Mouse (Mus musculus) frontal cortex, postnatal 14 days (tissue): ENCODE measurements around the gene Plcxd2.

Experiments
- DNase-seq, 2 experiments: peaks; one replicate each; pipeline ENCODE4 v3.0.0; 2022; ENCODE audit warnings: low spot score in 2 of 2

Plcxd2 gene

DNA sequence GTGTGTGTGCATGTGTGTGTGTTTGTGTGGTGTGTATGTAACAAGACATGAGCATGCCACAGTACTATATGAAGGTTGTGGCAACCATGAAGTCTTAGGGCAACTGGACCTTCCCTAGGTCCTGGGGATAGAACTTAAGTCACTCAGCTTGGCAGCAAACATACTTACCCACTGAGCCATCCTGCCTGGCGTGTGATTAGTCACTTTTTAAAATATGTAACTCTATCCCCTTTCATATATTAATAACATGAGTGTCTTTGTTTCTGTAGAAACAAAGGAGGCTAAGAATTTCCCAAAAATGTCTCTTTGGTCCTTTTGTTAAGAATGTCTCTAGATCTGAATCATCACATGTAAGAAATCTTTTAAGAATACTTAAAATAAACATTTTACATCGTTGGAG lies 72.6 kb downstream of the Plcxd2 start:
- DNase-seq: no peak

DNA sequence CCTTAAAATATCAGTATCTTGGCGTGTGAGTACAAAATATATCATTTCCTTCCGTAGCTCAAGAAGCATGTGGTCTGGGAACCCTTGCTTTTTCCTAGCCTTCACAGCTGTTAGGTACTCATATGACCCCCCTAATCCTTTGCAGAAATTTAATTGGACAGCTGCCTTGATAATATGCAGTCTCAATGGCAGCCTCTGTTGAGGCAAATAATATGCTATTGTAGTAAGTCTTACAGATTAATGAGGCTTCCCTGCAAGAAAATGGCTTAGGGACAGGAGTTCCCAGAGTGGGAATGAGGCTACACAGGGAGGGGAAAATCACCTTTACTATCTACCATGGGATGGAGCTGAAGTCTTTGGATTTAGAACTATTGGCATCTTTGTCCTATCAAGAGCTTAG lies 73.5 kb downstream of the Plcxd2 start:
- no peak for DNase-seq

DNA sequence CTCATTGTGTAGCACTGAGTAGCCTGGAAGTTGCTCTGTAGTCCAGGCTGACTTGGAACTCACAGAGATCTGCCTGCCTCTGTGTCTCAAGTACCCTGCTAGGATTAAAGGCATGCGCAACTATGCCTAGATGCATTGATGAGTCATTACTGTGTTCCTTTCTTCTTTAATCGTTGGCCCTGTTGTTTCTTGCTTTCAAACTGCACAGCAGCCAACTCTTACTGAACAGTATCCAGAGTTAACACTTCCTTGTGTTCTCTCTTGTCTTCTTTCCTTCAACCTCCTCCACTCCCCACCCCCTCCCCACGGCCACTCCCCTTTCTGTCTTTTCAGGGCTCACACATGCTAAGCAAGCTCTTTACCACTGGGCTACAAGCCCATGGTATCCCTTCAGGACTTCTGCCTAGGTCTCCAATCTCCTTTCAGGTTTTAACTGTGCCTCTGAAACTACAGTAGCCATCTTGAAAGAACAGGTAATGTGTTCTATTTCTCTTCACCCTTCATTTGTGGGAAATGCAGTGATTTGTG lies 74.0 kb downstream of the Plcxd2 start:
- DNase-seq: no peak

DNA sequence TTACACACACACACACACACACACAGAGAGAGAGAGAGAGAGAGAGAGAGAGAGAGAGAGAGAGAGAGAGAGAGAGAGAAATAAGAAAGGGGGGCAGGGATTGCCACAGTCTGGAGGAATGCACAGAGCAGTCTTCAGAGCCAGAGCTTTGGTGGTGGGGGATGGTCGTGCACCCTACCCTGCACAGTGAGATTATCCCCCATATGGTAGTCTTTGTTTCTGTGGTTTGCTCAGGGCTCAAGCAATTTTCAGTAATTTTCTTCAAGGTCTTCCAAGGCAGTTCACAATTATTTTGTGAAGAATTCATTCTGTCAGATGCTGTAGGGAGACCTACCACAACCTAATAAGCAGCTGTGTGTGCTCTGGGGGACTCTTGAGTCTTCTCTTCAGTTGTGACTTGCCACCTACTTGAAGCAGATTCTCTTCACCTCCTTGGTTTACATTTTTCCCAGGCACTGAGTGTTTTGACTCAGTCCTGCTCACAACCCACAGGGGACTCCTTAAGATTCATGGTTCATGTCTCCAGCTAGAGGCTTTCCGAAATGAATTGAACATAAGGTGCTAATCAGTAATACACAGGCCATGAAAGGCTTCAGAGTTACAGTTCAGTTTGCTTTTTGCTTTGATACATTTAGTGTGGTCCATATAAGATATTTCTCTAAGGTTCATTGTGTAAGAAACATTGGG lies 75.2 kb downstream of the Plcxd2 start:
- DNase-seq: no peak

DNA sequence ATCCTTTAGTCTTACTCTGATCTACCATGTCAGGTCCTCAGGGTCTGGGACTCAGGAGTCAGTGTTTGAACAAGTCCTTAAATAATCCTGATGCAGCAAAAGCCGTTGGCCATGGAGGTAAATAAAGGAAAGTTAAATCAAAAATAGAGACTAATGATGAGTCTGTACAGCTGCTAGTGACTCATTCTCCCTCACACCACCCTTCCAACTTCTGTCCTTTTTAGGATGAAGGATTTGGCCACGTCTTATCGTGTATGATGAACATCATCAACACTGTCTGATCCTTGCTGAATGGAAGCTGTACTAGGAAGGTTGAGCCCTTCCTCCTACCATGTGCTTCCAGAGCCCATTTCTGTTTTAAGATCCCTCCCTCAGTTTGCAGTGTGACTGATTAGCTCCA lies 79.7 kb downstream of the Plcxd2 start:
- no peak for DNase-seq

DNA sequence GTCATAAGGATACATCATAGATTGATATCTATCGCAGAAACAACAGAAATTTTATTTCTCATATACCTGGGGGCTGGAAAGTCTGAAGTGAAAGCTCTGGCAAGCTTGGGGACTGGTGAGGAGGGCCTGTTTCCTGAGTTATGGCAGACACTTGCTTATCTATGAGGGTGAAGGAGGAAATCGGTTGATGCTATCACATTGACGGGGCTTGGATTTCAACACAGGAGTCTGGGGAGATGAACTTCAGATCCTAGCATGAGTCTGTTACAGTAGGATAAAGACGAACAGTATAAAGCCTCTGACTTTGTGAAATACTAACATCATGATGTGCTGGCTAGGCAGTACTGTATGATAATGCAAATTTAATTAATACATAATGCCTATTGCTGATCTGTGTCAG lies 81.9 kb downstream of the Plcxd2 start:
- no peak for DNase-seq

DNA sequence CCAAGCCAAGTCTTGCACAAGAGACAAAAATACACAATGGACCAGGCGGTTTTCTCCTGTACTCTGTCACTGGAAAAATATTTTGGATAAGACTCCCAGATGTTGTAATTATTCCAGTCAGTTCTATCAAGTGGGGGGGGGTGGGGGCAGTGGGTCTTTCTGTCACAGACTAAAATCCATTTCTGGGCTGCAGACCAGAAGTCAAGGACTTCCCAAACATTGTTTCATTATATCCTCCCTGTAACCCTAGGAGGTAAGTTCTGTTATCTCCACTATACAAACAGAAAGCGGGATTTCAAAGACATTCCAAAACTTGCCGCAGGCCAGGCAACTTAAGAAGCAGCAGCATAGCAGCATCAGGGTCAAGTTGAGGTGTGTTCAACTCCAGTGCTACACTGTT lies 82.4 kb downstream of the Plcxd2 start:
- no peak for DNase-seq

DNA sequence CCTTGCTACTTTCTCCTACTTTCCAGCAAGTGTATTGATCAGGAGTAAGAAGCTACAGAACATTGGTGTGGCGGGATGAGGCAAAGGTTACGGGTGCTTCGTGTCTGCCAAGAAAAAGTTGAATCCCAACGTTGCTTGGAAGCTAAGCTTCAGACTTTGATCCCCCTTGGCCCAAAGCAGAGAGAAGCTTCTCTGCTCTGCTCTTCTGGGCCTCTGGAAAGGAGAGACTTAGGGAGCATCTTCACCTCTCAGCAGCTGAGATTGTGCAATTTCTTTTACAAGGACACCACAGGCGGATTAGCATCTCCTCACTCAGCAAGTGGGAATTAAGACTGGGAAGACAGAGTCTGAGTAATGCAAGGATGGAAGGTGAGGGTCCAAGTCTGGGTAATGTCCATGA lies 83.1 kb downstream of the Plcxd2 start:
- no peak for DNase-seq

DNA sequence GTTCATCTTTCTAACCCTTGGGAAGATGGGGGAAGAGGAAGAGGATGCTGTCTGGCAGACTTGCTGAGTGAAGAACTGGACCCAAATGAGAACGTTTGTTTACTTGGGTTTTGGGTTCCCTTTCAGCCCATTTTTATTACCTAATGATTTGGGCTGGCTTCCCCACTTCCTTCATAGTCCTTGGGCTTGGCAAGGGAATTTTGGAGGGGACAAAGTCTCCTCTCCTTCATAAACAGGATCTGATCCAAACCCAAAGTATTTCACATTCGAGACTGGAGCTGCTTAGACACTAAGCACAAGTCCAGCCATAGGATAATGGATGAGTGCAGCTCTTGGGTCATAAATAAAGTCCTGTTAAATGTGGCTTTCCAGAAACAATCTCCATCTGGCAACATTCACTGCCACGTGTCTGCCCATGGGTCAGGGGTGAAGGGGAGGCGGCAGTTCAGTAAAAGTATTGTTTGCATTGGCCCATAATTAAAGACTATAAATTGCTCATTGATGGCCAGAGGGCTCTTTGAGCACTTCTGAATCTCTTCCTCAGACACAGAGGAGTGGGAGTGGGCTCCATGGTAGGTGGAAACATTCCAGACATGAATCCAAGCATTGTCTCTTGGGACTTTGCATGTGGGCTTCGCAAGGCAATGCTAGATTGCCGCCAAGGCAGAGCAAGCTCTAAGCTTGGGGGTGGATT lies 86.1 kb downstream of the Plcxd2 start:
- no peak for DNase-seq

DNA sequence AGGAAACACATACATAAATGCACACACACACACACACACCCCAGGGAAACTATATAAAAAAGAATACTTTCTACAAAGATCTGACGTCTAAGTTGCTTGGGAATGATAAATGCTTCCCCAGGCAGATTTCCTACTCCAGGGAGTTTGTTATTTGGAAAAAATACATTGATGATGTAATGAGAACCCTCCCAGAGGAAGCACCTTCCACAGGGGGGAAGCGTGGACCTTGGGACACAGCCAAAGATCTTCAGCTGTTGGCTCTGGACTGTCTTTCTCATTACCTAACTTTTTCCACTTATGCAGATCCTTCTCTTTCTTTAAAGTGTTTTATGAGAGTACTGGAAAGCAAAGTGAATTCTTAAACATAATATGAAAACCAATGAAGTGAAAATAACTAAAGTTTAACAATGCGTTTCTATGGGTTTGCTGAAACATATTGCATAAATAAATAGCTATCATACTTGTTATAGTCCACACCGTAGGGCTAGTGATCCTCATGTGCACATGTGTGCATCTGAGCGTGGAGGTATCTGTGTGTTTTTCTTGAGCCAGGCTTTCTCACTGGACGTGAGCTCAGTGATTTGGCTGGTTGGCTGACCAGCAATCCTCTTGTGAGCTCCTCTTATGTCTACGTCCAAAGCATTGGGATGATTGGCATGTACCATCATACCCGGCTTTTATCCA lies 87.3 kb downstream of the Plcxd2 start:
- DNase-seq: no peak

DNA sequence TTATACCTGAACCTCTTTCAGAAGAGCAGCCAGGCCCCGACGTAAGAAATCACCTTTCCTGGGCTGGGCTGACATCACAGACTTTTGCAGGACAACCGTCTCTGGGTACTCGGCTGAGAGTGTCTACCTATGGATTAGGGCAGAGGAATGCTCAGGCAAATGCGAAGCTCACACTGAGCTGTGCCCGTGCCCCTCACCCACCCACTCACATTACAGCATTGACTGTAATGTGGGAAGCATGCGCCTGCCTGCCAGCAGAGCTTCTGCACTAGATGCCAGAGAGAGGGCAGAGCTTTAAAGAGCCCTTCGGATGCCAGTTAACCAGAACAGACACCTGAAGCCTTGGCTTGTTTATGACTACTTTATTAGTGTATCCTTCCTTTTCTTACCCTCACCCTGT lies 90.4 kb downstream of the Plcxd2 start:
- DNase-seq: peak in 1 of 2 experiments; percentile 13
